Mouse (Mus musculus): ENCODE data around the gene Ckap2l.

Gene Ckap2l

GRCm38 (mm10) chr2:129265316-129265715 is 31.7 kb downstream of the Ckap2l start:
- peak; percentile 62 for DNase-seq (ENCODE audit: low read depth, low spot score)

- no peak for DNase-seq (ENCODE audit: low read depth, low spot score)
Observed at GRCm38 (mm10) chr2:129263073-129263472, 33.9 kb downstream of the Ckap2l start.

- DNase-seq (ENCODE audit: low read depth, low spot score), result no peak
Observed at GRCm38 (mm10) chr2:129261151-129261794, 35.7 kb downstream of the Ckap2l start.

- no peak for DNase-seq (ENCODE audit: low read depth, low spot score)
Observed at GRCm38 (mm10) chr2:129260646-129261045, 36.4 kb downstream of the Ckap2l start.

GRCm38 (mm10) chr2:129258475-129259211 is 38.4 kb downstream of the Ckap2l start:
- DNase-seq (ENCODE audit: low read depth, low spot score), result peak; percentile 72

- DNase-seq (ENCODE audit: low read depth, low spot score), result no peak
Observed at GRCm38 (mm10) chr2:129258056-129258455, 39.0 kb downstream of the Ckap2l start.

GRCm38 (mm10) chr2:129256006-129256405 is 41.0 kb downstream of the Ckap2l start:
- DNase-seq (ENCODE audit: low read depth, low spot score), result peak; percentile 29

- no peak for DNase-seq (ENCODE audit: low read depth, low spot score)
Observed at GRCm38 (mm10) chr2:129254076-129254475, 42.9 kb downstream of the Ckap2l start.

GRCm38 (mm10) chr2:129253631-129253970 is 43.4 kb downstream of the Ckap2l start:
- DNase-seq (ENCODE audit: low read depth, low spot score), result no peak

GRCm38 (mm10) chr2:129252836-129253630 is 44.0 kb downstream of the Ckap2l start:
- no peak for DNase-seq (ENCODE audit: low read depth, low spot score)

- no peak for DNase-seq (ENCODE audit: low read depth, low spot score)
Observed at GRCm38 (mm10) chr2:129249321-129249720, 47.7 kb downstream of the Ckap2l start.

GRCm38 (mm10) chr2:129247707-129248121 is 49.3 kb downstream of the Ckap2l start:
- DNase-seq (ENCODE audit: low read depth, low spot score), result no peak

- DNase-seq (ENCODE audit: low read depth, low spot score), result no peak
Observed at GRCm38 (mm10) chr2:129246924-129247323, 50.1 kb downstream of the Ckap2l start.

- no peak for DNase-seq (ENCODE audit: low read depth, low spot score)
Observed at GRCm38 (mm10) chr2:129246436-129246835, 50.6 kb downstream of the Ckap2l start.

- no peak for DNase-seq (ENCODE audit: low read depth, low spot score)
Observed at GRCm38 (mm10) chr2:129245618-129246017, 51.4 kb downstream of the Ckap2l start.

GRCm38 (mm10) chr2:129244446-129245120 is 52.4 kb downstream of the Ckap2l start:
- DNase-seq (ENCODE audit: low read depth, low spot score), result no peak

GRCm38 (mm10) chr2:129243786-129244185 is 53.2 kb downstream of the Ckap2l start:
- no peak for DNase-seq (ENCODE audit: low read depth, low spot score)

- DNase-seq (ENCODE audit: low read depth, low spot score), result no peak
Observed at GRCm38 (mm10) chr2:129243005-129243404, 54.0 kb downstream of the Ckap2l start.

- no peak for DNase-seq (ENCODE audit: low read depth, low spot score)
Observed at GRCm38 (mm10) chr2:129241845-129242833, 54.9 kb downstream of the Ckap2l start.

- DNase-seq (ENCODE audit: low read depth, low spot score), result no peak
Observed at GRCm38 (mm10) chr2:129240726-129241432, 56.1 kb downstream of the Ckap2l start.
